Mouse (Mus musculus) midbrain, embryonic 11.5 days (tissue): Measurements from ENCODE around the gene Smyd4. TPM values are rescaled to one million over a fixed set of nuclear protein-coding genes. Genes with fewer than 3 reads are reported as not detected.

Experiments
- ATAC-seq: fragments of 200-750 bp; cut with Nextera tagmentation; 2 replicates; pipeline ENCODE4 v1.8.0; 2017; ENCODE audit warnings: moderate TSS enrichment, moderate library complexity; ENCODE audit not compliant: low FRiP score
- DNase-seq: peaks from one replicate; pipeline ENCODE4 v3.0.0; 2015; ENCODE audit warnings: low spot score; ENCODE audit errors: missing footprints
- H3K27ac ChIP-seq: fragments of 300-500 bp; sonication (generic); 2 replicates; pipeline ENCODE4 v1.5.1; 2014; ENCODE audit warnings: low read depth, low read length
- H3K27me3 ChIP-seq: fragments of 300-500 bp; sonication (generic); 2 replicates; pipeline ENCODE4 v1.6.1; 2014; ENCODE audit warnings: mild to moderate bottlenecking, low read length, moderate library complexity, mixed read lengths; ENCODE audit not compliant: control insufficient read depth, insufficient read depth
- H3K36me3 ChIP-seq: fragments of 300-500 bp; sonication (generic); 2 replicates; pipeline ENCODE4 v1.6.1; 2014; ENCODE audit warnings: mild to moderate bottlenecking, low read length, moderate library complexity, mixed read lengths; ENCODE audit not compliant: control insufficient read depth, insufficient read depth
- H3K4me1 ChIP-seq: fragments of 300-500 bp; sonication (generic); 2 replicates; pipeline ENCODE4 v1.6.1; 2014; ENCODE audit warnings: low read length; ENCODE audit not compliant: control insufficient read depth, insufficient read depth
- H3K4me2 ChIP-seq: fragments of 300-500 bp; sonication (generic); 2 replicates; pipeline ENCODE4 v1.6.1; 2014; ENCODE audit warnings: mild to moderate bottlenecking, moderate library complexity
- H3K4me3 ChIP-seq: fragments of 300-500 bp; sonication (generic); 2 replicates; pipeline ENCODE4 v1.5.1; 2014; ENCODE audit warnings: low read depth, low read length
- H3K9ac ChIP-seq: fragments of 300-500 bp; sonication (generic); 2 replicates; pipeline ENCODE4 v1.6.1; 2014; ENCODE audit warnings: low read length
- H3K9me3 ChIP-seq: fragments of 300-500 bp; sonication (generic); 2 replicates; pipeline ENCODE4 v1.6.1; 2016; ENCODE audit warnings: low read length; ENCODE audit not compliant: control insufficient read depth
- WGBS: fragments of 180-500 bp; shearing (Covaris S2); extraction: QIAGEN DNeasy Blood & Tissue Kit; methylation state at CpG from one replicate; pipeline ENCODE4 v1.1.7; 2014; 5-methylcytosine and 5-hydroxymethylcytosine counted together
- polyA plus RNA-seq: library from polyadenylated mRNA; unstranded; fragments of >200 nt; fragmentation: Nextera tagmentation; extraction: Ambion mirVana; gene quantifications from 2 replicates; pipeline ENCODE4 v1.2.1, GENCODE M21; 2014

The Smyd4 gene
- polyA plus RNA-seq, 1 experiment from 2014 or later: 11.6 TPM

DNA sequence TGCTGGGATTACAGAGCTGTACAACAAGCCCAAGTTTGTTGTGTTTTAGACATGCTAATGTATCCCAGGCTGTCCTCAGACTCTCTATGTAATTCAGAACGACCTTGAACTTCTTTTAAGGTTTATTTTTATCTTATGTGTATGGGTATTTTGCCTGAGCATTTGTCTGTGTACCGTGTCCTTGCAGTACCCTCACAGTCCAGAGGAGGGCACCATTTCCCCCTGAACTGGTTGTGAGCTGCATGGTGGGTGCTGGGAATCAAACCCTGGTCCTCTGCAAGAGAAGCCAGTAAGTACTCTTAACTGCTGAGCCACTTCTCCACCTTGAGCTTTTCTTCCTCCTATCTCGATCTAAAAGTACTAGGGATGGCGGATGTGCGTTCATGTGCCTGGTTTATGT lies 85.9 kb downstream of the Smyd4 start:
- Histone ChIP-seq H3K4me1 (no peaks in the 10 kb centered on the region), H3K27ac (no peak overlapping the region), H3K36me3 (no peaks in the 10 kb centered on the region), H3K9me3 (no peaks in the 10 kb centered on the region), H3K27me3 (no peaks in the 10 kb centered on the region), H3K4me3 (no peak overlapping the region), H3K4me2 (no peak overlapping the region), H3K9ac (no peak overlapping the region)
- ATAC-seq: no peak
- WGBS: 87% methylated on average over 5 of the region's 5 CpGs
- no peak for DNase-seq

DNA sequence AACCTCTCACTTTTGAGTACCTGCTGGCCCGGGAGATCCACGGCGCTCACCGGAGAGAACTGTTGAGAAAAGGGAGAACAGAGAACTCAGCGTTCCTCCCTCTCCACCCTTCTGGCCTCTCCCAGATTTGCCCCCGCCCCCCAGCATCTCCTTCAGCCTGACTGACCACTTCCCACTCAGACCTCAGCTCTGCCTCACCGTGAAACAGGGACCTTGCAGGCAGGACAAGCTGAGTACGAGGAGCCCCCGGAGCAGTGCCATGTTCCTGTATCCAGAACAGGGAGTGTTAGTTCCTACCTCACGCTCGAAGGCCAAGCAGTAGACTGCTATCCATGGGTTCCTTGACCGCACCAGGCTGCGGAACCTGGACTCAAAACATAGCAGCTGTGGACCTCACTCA lies 90.0 kb downstream of the Smyd4 start:
- 81% methylated on average over 12 of the region's 13 CpGs for WGBS
- no peak overlapping the region for H3K4me3 ChIP-seq
- no peak overlapping the region for H3K27ac ChIP-seq
- H3K36me3 ChIP-seq: no peaks in the 10 kb centered on the region
- no peak overlapping the region for H3K9ac ChIP-seq
- H3K4me1 ChIP-seq: no peaks in the 10 kb centered on the region
- no peaks in the 10 kb centered on the region for H3K9me3 ChIP-seq
- ATAC-seq: no peak
- no peak overlapping the region for H3K4me2 ChIP-seq
- no peaks in the 10 kb centered on the region for H3K27me3 ChIP-seq
- DNase-seq: peak; percentile 35

DNA sequence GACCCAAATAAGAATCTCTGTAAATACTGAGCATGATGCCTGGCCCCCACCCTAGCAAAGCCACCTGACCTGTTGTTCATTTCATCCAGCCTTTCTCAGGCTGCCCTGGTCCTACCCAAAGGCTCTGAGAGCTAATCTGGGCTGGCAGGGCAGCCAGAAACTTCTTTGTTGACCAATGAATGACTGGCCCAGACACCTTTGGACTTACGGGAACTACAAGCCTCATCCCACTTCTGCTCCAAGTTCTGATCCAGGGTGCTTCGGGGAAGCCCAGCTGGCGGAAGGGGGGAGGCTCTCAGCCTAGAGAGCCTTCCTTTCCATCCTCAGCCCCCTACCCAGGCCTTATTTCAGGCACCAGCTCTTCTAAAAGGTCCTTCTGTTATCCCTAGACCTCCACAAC lies 90.6 kb downstream of the Smyd4 start:
- Histone ChIP-seq H3K4me2 (no peak overlapping the region), H3K36me3 (no peaks in the 10 kb centered on the region), H3K27me3 (no peaks in the 10 kb centered on the region), H3K27ac (no peak overlapping the region), H3K9ac (no peak overlapping the region), H3K4me3 (no peak overlapping the region), H3K9me3 (no peaks in the 10 kb centered on the region), H3K4me1 (no peaks in the 10 kb centered on the region)
- DNase-seq (peak; percentile 35), ATAC-seq (no peak)
- WGBS: 88% methylated on average over 3 of the region's 3 CpGs

DNA sequence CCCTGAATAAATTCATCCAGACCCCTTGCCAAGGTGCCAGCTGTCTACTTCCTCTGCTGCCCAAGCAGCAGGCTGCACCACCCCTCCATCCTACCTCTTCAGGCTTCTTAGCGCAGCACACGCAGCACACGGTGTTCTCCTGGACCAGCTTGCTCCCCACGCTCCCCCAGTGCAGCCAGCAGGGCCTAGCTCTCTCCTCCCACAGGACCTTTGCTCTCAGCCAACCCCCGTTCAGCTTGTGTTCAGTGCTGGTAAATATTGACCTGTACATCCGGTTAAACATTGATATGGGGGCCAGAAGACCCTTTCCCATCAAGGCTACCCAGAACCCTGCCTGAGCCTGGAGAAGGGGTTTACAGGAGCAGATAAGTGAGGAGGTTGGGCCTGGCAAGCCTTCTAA lies 91.1 kb downstream of the Smyd4 start, which contains the start of gene Serpinf2:
TSS of gene Serpinf2 (minus strand) at position 229 of the 400 bp plus-strand sequence.
- Histone ChIP-seq H3K27ac (no peak within 1 kb of the TSS), H3K9ac (no peak within 1 kb of the TSS), H3K9me3 (no peaks in the 10 kb centered on the region), H3K27me3 (no peaks in the 10 kb centered on the region), H3K4me2 (no peak within 1 kb of the TSS), H3K4me1 (no peaks in the 10 kb centered on the region), H3K4me3 (no peak within 1 kb of the TSS), H3K36me3 (no peaks in the 10 kb centered on the region)
- WGBS: 89% methylated on average over 6 of the region's 6 CpGs
- DNase-seq: peak; percentile 10
- ATAC-seq: no peak

DNA sequence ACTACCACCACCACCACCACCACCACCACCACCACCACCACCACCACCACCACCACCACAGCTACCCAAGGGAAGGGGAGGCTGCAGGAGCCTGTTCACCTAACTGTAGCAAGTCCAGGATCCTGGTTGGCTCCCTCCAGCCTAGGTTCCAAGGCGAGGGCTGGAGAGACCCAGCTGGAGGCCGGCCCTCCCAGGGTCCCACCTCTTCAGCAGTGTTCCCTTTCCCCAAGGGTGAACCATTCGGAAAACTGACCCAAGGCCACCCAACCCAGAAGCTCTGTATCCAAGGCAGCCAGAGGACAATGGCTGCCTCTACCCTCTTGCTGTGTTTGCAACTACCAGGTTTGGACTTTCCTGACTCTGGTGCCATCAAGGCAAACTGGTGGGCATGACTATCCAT lies 91.7 kb downstream of the Smyd4 start:
- Histone ChIP-seq H3K9me3 (no peaks in the 10 kb centered on the region), H3K9ac (no peak overlapping the region), H3K4me3 (no peak overlapping the region), H3K4me1 (no peaks in the 10 kb centered on the region), H3K27ac (no peak overlapping the region), H3K27me3 (no peaks in the 10 kb centered on the region), H3K36me3 (no peaks in the 10 kb centered on the region), H3K4me2 (no peak overlapping the region)
- WGBS: 95% methylated on average over 3 of the region's 3 CpGs
- DNase-seq: no peak
- no peak for ATAC-seq

DNA sequence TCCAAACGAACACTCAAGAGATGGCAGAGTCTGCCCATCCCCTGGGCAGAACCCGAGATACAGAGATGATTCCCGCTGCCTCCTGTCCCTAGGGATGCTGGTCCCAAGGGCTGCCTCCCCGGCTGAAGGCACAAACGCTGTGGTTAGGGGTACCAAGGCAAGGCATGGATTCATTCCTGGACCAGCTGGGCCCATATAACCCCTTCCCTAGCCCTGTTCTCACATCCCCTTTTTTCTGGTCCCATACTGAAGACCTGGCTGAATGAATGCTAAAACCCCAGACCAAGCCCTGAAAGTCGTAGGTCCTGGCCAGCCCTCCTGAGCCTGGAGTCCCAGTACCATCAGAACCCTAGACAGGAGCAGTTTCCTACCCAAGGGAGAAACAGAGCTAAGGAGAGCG lies 92.8 kb downstream of the Smyd4 start:
- no peaks in the 10 kb centered on the region for H3K4me1 ChIP-seq
- H3K4me3 ChIP-seq: no peak overlapping the region
- H3K36me3 ChIP-seq: no peaks in the 10 kb centered on the region
- H3K9me3 ChIP-seq: no peaks in the 10 kb centered on the region
- H3K9ac ChIP-seq: no peak overlapping the region
- no peak overlapping the region for H3K4me2 ChIP-seq
- H3K27me3 ChIP-seq: no peaks in the 10 kb centered on the region
- DNase-seq (peak; percentile 17), ATAC-seq (no peak)
- 90% methylated on average over 7 of the region's 7 CpGs for WGBS
- H3K27ac ChIP-seq: no peak overlapping the region

DNA sequence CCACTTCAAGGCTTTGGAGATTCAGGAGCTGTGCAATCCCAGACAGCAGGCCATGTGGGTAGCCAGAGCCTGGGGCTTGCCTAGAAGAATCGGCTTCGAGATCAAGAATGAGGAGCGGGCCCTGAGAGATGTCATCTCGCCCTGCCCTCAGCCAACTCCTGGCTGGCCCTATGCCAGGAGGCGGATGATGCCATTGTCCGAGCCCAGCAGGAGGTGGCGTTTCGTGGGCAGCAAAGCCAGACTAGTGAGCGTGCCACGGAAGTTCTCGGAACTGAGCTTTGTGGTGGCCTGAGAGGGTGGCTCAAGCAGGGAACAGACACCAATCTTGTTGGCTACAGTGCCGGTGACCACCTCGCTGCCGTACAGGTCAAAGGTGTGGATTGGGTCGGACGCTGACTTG lies 93.4 kb downstream of the Smyd4 start:
- ATAC-seq (no peak), DNase-seq (peak; percentile 65)
- Histone ChIP-seq H3K4me3 (no peak overlapping the region), H3K4me2 (no peak overlapping the region), H3K4me1 (no peaks in the 10 kb centered on the region), H3K36me3 (no peaks in the 10 kb centered on the region), H3K9ac (no peak overlapping the region), H3K27ac (no peak overlapping the region), H3K27me3 (no peaks in the 10 kb centered on the region), H3K9me3 (no peaks in the 10 kb centered on the region)
- WGBS: 86% methylated on average over 16 of the region's 16 CpGs

DNA sequence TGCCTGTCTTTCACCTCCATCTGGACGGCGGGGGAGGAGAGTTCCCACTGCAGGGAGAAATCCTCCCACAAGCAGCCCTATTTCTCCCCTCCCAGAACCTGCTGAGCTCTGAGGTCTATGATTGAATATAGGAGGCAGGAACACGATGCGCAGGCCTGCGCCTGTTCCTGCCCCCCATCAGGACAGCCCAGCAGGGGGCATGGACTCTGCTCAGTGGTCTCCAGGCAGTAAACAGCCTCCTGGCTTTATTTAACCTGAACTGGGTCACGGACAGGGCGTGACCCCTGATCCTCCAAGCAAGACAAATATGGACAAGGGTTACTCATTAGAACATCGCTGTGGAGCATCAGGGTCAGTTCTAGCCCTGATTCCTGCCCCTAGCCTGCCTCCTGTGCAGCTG lies 95.5 kb downstream of the Smyd4 start:
- no peak overlapping the region; the same call in 1 of the 2 replicates for H3K9ac ChIP-seq
- DNase-seq: no peak
- no peaks in the 10 kb centered on the region for H3K36me3 ChIP-seq
- 46% methylated on average over 8 of the region's 8 CpGs for WGBS
- H3K4me3 ChIP-seq: no peak overlapping the region
- H3K9me3 ChIP-seq: no peaks in the 10 kb centered on the region
- H3K27ac ChIP-seq: no peak overlapping the region
- no peaks in the 10 kb centered on the region for H3K4me1 ChIP-seq
- H3K4me2 ChIP-seq: no peak overlapping the region
- no peaks in the 10 kb centered on the region for H3K27me3 ChIP-seq
- ATAC-seq: no peak

DNA sequence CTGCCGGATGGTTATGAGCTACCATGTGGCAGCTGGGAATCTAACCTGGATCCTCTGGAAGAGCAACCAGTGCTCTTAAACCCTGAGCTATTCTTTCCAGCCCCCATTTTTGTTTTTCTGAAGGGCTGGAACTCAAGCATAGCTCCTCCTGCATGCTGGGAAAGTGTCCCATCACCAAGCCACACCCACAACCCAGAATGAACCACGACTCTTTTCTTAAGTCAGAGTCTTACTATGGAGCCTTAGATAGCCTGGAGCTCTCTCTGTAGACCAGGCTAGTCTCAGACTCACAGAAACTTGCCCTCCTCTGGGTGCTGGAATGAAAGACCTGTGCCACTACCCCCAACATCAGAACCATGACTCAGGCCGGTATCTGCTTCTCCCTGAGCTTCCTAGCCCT lies 100.3 kb downstream of the Smyd4 start:
- Histone ChIP-seq H3K9me3 (no peaks in the 10 kb centered on the region), H3K27ac (no peak overlapping the region), H3K27me3 (no peaks in the 10 kb centered on the region), H3K36me3 (no peaks in the 10 kb centered on the region), H3K9ac (no peak overlapping the region), H3K4me1 (no peaks in the 10 kb centered on the region), H3K4me2 (no peak overlapping the region), H3K4me3 (no peak overlapping the region)
- no peak for ATAC-seq
- 84% methylated on average over 3 of the region's 3 CpGs for WGBS
- DNase-seq: no peak

DNA sequence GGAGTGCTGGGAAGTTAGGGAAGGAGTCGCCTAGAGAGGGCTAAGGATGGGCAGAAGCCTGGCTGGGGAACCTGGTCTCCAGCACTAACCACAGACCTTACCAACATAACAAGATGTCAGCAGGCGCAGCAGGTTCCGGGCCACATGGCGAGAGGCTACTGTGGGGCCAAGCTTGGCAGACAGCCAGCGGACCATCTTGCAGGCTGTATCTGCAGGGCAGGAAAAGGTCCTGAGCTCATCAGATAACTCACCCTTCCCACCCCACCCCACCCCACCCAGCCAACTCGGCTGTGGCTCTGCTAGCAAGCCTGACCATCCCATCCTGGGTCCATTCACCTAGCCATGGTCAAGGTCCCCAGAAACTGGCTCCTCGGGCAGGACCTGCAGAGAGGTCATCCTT lies 101.5 kb downstream of the Smyd4 start:
- whole genome bisulfite sequencing: 92% methylated on average over 7 of the region's 7 CpGs
- no peak for DNase-seq
- H3K27ac ChIP-seq: no peak overlapping the region
- no peak overlapping the region for H3K4me3 ChIP-seq
- no peak overlapping the region for H3K9ac ChIP-seq
- H3K4me1 ChIP-seq: peaks cover 6% of the 10 kb centered on the region
- H3K4me2 ChIP-seq: no peak overlapping the region
- H3K27me3 ChIP-seq: no peaks in the 10 kb centered on the region
- no peaks in the 10 kb centered on the region for H3K36me3 ChIP-seq
- H3K9me3 ChIP-seq: no peaks in the 10 kb centered on the region
- ATAC-seq: no peak
